Mouse (Mus musculus) midbrain, embryonic 16.5 days (tissue): Measurements from ENCODE around the gene Mdm4. TPM values are rescaled to one million over a fixed set of nuclear protein-coding genes. Genes with fewer than 3 reads are reported as not detected.

Source experiments
- ATAC-seq: fragments of 200-750 bp; cut with Nextera tagmentation; 2 replicates; pipeline ENCODE4 v1.8.0; 2017; ENCODE audit warnings: moderate TSS enrichment
- H3K27ac ChIP-seq: fragments of 300-500 bp; sonication (generic); 2 replicates; pipeline ENCODE4 v1.5.1; 2014; ENCODE audit warnings: mild to moderate bottlenecking, low read length, mixed read lengths
- H3K27me3 ChIP-seq: fragments of 300-500 bp; sonication (generic); 2 replicates; pipeline ENCODE4 v1.6.1; 2014; ENCODE audit warnings: low read depth, low read length, mixed read lengths; ENCODE audit not compliant: control insufficient read depth, insufficient read depth
- H3K36me3 ChIP-seq: fragments of 300-500 bp; sonication (generic); 2 replicates; pipeline ENCODE4 v1.6.1; 2014; ENCODE audit warnings: mild to moderate bottlenecking, low read length, moderate library complexity, mixed read lengths; ENCODE audit not compliant: control insufficient read depth, insufficient read depth
- H3K4me1 ChIP-seq: fragments of 300-500 bp; sonication (generic); 2 replicates; pipeline ENCODE4 v1.6.1; 2014; ENCODE audit warnings: mild to moderate bottlenecking, low read length, mixed read lengths; ENCODE audit not compliant: control insufficient read depth, insufficient read depth
- H3K4me2 ChIP-seq: fragments of 300-500 bp; sonication (generic); 2 replicates; pipeline ENCODE4 v1.6.1; 2014; ENCODE audit warnings: mild to moderate bottlenecking, low read length, mixed read lengths
- H3K4me3 ChIP-seq: fragments of 300-500 bp; sonication (generic); 2 replicates; pipeline ENCODE4 v1.5.1; 2014; ENCODE audit warnings: low read depth, mild to moderate bottlenecking, low read length, moderate library complexity, mixed read lengths
- H3K9ac ChIP-seq: fragments of 300-500 bp; sonication (generic); 2 replicates; pipeline ENCODE4 v1.6.1; 2014; ENCODE audit warnings: low read depth, low read length, mixed read lengths
- H3K9me3 ChIP-seq: fragments of 300-500 bp; sonication (generic); replicated peaks from 2 replicates; pipeline ENCODE4 v1.6.1; 2014; ENCODE audit warnings: mild to moderate bottlenecking, low read length, mixed read lengths; ENCODE audit not compliant: control insufficient read depth, poor library complexity, severe bottlenecking
- WGBS: fragments of 180-500 bp; shearing (Covaris S2); extraction: QIAGEN DNeasy Blood & Tissue Kit; methylation state at CpG from one replicate; pipeline ENCODE4 v1.1.7; 2014; 5-methylcytosine and 5-hydroxymethylcytosine counted together
- polyA plus RNA-seq: library from polyadenylated mRNA; unstranded; fragments of >200 nt; fragmentation: Nextera tagmentation; extraction: Ambion mirVana; gene quantifications from 2 replicates; pipeline ENCODE4 v1.2.1, GENCODE M21; 2015

The Mdm4 gene
- 35.4 and 40.8 TPM in 2 replicates for polyA plus RNA-seq

GRCm38 (mm10) chr1:133030461-133030860, at the start of gene Mdm4:
Mdm4 (minus strand) TSS chr1:133030561.
- no peak within 1 kb of the TSS for H3K4me3 ChIP-seq
- ATAC-seq = no peak
- no peaks in the 10 kb centered on the region for H3K9me3 ChIP-seq
- H3K9ac ChIP-seq = no peak within 1 kb of the TSS
- H3K4me2 ChIP-seq = no peak within 1 kb of the TSS
- no peaks in the 10 kb centered on the region for H3K36me3 ChIP-seq
- 94% methylated on average over 5 of the region's 5 CpGs for WGBS
- no peak within 1 kb of the TSS for H3K27ac ChIP-seq
- H3K4me1 ChIP-seq = peaks cover 4% of the 10 kb centered on the region; the same call in 1 of the 2 replicates
- no peaks in the 10 kb centered on the region for H3K27me3 ChIP-seq

- Histone ChIP-seq H3K9ac (peak overlapping the region; percentile 38; the same call in 1 of the 2 replicates), H3K27ac (peak overlapping the region; percentile 66)
- WGBS = 11% methylated on average over 9 of the region's 9 CpGs
Measured at GRCm38 (mm10) chr1:133080079-133080561, 49.8 kb upstream of the Mdm4 start.

GRCm38 (mm10) chr1:133079509-133079908, 49.1 kb upstream of the Mdm4 start:
- 37% methylated on average over 7 of the region's 7 CpGs for WGBS
- 0 out of 2 replicates have a peak, but pooled peaks have one; percentile 4 for ATAC-seq
- no peak overlapping the region for H3K4me2 ChIP-seq
- H3K27me3 ChIP-seq = no peaks in the 10 kb centered on the region
- no peak overlapping the region for H3K4me3 ChIP-seq
- H3K4me1 ChIP-seq = peaks cover 6% of the 10 kb centered on the region
- H3K9ac ChIP-seq = no peak overlapping the region
- peaks cover 24% of the 10 kb centered on the region for H3K36me3 ChIP-seq
- H3K9me3 ChIP-seq = no peaks in the 10 kb centered on the region
- peak overlapping the region; percentile 66 for H3K27ac ChIP-seq

More at GRCm38 (mm10) chr1:133080079-133080561, 49.8 kb upstream of the Mdm4 start:
- H3K36me3 ChIP-seq = peaks cover 26% of the 10 kb centered on the region
- no peak overlapping the region for H3K4me3 ChIP-seq
- H3K27me3 ChIP-seq = no peaks in the 10 kb centered on the region
- peaks cover 6% of the 10 kb centered on the region for H3K4me1 ChIP-seq
- H3K9me3 ChIP-seq = no peaks in the 10 kb centered on the region
- no peak overlapping the region for H3K4me2 ChIP-seq
- ATAC-seq = peak; percentile 61

- Histone ChIP-seq H3K4me1 (peaks cover 6% of the 10 kb centered on the region), H3K4me3 (no peak overlapping the region), H3K27me3 (no peaks in the 10 kb centered on the region), H3K4me2 (no peak overlapping the region), H3K27ac (no peak overlapping the region), H3K9ac (no peak overlapping the region), H3K36me3 (peaks cover 21% of the 10 kb centered on the region), H3K9me3 (no peaks in the 10 kb centered on the region)
- 27% methylated on average over 1 of the region's 1 CpGs for whole genome bisulfite sequencing
- ATAC-seq = no peak
Measured at GRCm38 (mm10) chr1:133078338-133078727, 48.0 kb upstream of the Mdm4 start.

- H3K27me3 ChIP-seq = no peaks in the 10 kb centered on the region
- H3K36me3 ChIP-seq = peaks cover 20% of the 10 kb centered on the region
- H3K9ac ChIP-seq = no peak overlapping the region
- WGBS = 53% methylated on average over 11 of the region's 12 CpGs
- no peak overlapping the region for H3K4me2 ChIP-seq
- H3K9me3 ChIP-seq = no peaks in the 10 kb centered on the region
- no peak for ATAC-seq
- peaks cover 6% of the 10 kb centered on the region for H3K4me1 ChIP-seq
- no peak overlapping the region for H3K4me3 ChIP-seq
- 0 out of 2 replicates have a peak overlapping the region, but pooled peaks have one; percentile 8 for H3K27ac ChIP-seq
Measured at GRCm38 (mm10) chr1:133077606-133078337, 47.4 kb upstream of the Mdm4 start.

GRCm38 (mm10) chr1:133076681-133077514, 46.5 kb upstream of the Mdm4 start:
- H3K27me3 ChIP-seq = no peaks in the 10 kb centered on the region
- ATAC-seq = no peak
- H3K36me3 ChIP-seq = peaks cover 19% of the 10 kb centered on the region
- no peak overlapping the region for H3K9ac ChIP-seq
- peaks cover 6% of the 10 kb centered on the region for H3K4me1 ChIP-seq
- H3K27ac ChIP-seq = 0 out of 2 replicates have a peak overlapping the region, but pooled peaks have one; percentile 26
- H3K4me2 ChIP-seq = no peak overlapping the region
- 39% methylated on average over 20 of the region's 20 CpGs for WGBS
- H3K9me3 ChIP-seq = no peaks in the 10 kb centered on the region
- H3K4me3 ChIP-seq = no peak overlapping the region

- Histone ChIP-seq H3K36me3 (peaks cover 12% of the 10 kb centered on the region), H3K9ac (no peak overlapping the region), H3K27me3 (no peaks in the 10 kb centered on the region), H3K27ac (no peak overlapping the region), H3K4me1 (peaks cover 6% of the 10 kb centered on the region), H3K4me2 (no peak overlapping the region), H3K4me3 (no peak overlapping the region), H3K9me3 (no peaks in the 10 kb centered on the region)
- no peak for ATAC-seq
- 88% methylated on average over 6 of the region's 6 CpGs for WGBS
Measured at GRCm38 (mm10) chr1:133075651-133076400, 45.5 kb upstream of the Mdm4 start.

- Histone ChIP-seq H3K9ac (no peak overlapping the region), H3K27me3 (no peaks in the 10 kb centered on the region), H3K36me3 (peaks cover 10% of the 10 kb centered on the region), H3K9me3 (no peaks in the 10 kb centered on the region), H3K4me1 (peaks cover 2% of the 10 kb centered on the region; the same call in 1 of the 2 replicates), H3K27ac (no peak overlapping the region), H3K4me3 (no peak overlapping the region), H3K4me2 (no peak overlapping the region)
- ATAC-seq = no peak
- 94% methylated on average over 13 of the region's 13 CpGs for WGBS
Measured at GRCm38 (mm10) chr1:133074541-133074940, 44.2 kb upstream of the Mdm4 start.
